Mouse (Mus musculus) lung, postnatal 0 days (tissue): Measurements from ENCODE around the gene Dner.

Experiments used
- CTCF ChIP-seq: IDR thresholded peaks from 2 replicates; pipeline ENCODE4 v1.5.1; 2016; ENCODE audit warnings: antibody characterized with exemption, mild to moderate bottlenecking
- EP300 ChIP-seq: IDR thresholded peaks from 2 replicates; pipeline ENCODE4 v1.6.1; 2016; ENCODE audit warnings: antibody characterized with exemption, mild to moderate bottlenecking, control low read depth

DNA sequence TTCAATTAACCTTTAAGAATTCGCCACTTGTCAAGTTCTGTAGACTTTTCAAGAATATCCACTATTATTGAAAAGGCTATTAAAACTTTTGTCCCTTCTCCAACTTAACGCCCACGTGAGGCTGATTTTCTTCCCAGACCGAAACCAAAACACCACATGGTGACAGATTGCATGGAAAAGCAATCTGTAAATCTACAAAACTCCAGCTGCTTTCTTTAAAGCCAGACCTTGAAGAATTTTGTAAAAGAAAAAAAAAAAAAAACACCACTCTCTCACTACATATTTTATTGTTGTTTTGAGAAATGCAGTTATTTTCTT lies 173.1 kb downstream of the Dner start:
- no peak for TF ChIP-seq CTCF
- no peak for TF ChIP-seq EP300
